Mouse (Mus musculus): ENCODE results near the gene Txlna. TPM values are rescaled to one million over a fixed set of nuclear protein-coding genes. Genes with fewer than 3 reads are reported as not detected.
A peak's percentile ranks its signal among the peaks of the same experiment; 100 is the strongest.

The Txlna gene
- total RNA-seq, 2 experiments from 2014 or later = 40.9 to 106 TPM

- ATAC-seq (replicated peaks; ENCODE audit: poor library complexity, severe bottlenecking) = peak; percentile 97
Measured at GRCm38 (mm10) chr4:129600233-129601158, 40.4 kb downstream of the Txlna start, which contains the start of the genes Eif3i and Tmem234. Eif3i (minus strand) TSS chr4:129600648. Tmem234 (plus strand) TSS chr4:129600668.

DNA sequence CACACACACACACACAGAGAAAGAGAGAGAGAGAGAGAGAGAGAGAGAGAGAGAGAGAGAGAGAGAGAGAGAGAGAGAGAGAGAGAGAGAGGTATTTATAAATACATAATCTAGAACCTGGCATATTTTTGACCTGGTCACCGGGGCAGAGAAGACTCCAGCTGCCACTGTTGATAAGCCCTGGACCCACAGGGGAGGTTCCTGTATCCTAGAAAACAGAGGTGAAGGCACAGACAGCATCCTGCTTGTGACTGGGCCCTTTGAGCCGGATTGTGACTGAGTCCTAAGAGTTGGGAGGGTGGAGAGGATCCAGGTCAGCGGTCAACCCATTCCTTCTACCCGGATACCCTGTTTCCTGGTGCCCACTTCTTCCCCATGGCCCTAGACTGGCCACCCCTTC is 52.0 kb downstream of the Txlna start:
- no peak for ATAC-seq (replicated peaks; ENCODE audit: poor library complexity, severe bottlenecking)

- ATAC-seq (replicated peaks; ENCODE audit: poor library complexity, severe bottlenecking) = no peak
Measured at GRCm38 (mm10) chr4:129586943-129587342, 53.9 kb downstream of the Txlna start.

GRCm38 (mm10) chr4:129585773-129586172 is 55.1 kb downstream of the Txlna start:
- no peak for ATAC-seq (replicated peaks; ENCODE audit: poor library complexity, severe bottlenecking)

- peak; percentile 82 for ATAC-seq (replicated peaks; ENCODE audit: poor library complexity, severe bottlenecking)
Measured at GRCm38 (mm10) chr4:129584884-129585608, 55.8 kb downstream of the Txlna start.

- ATAC-seq (replicated peaks; ENCODE audit: poor library complexity, severe bottlenecking) = 0 out of 2 replicates have a peak, but pooled peaks have one; percentile 10
Measured at GRCm38 (mm10) chr4:129584370-129584769, 56.5 kb downstream of the Txlna start.

DNA sequence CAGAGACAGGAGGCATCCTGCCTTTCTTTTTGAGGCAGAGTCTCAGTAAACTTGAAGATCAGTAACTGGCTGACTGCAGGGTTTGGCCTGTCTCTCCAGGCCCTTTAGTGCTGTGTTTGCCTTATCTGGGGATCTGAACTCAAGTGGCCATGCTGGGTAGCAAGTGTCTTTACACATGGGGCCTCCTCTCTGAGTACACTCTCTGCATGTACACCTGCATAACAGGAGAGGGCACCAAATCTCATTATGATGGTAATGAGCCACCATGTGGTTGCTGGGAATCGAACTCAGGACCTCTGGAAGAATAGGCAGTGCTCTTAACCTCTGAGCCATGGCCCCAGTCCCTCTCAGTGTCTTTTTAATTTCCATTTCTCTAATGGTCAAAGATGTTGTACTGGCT is 58.6 kb downstream of the Txlna start:
- ATAC-seq (replicated peaks; ENCODE audit: poor library complexity, severe bottlenecking) = no peak

GRCm38 (mm10) chr4:129580347-129580746 is 60.5 kb downstream of the Txlna start:
- no peak for ATAC-seq (replicated peaks; ENCODE audit: poor library complexity, severe bottlenecking)

GRCm38 (mm10) chr4:129578466-129578865 is 62.4 kb downstream of the Txlna start, which contains the start of gene Fam167b:
Fam167b (minus strand) TSS chr4:129578549.
- ATAC-seq (replicated peaks; ENCODE audit: poor library complexity, severe bottlenecking) = peak; percentile 18; the same call in 1 of the 2 replicates

DNA sequence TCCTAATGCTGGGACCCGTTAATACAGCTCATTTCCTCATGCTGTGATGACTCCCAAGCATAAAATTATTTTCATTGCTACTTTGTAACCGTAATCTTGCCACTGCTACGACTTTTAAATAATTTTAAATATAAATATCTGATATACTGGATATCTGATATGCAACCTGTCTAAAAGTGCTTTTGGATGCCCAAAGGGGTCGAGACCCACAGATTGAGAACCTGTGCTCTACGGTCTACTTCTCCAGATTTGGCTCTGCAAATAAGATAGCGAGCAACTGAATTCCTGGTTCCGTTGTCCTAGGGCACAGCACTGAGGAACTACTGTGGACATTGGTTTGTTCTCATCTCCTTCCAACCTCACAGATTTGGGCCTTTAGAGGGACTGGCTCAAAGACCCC is 63.2 kb downstream of the Txlna start:
- no peak for ATAC-seq (replicated peaks; ENCODE audit: poor library complexity, severe bottlenecking)

DNA sequence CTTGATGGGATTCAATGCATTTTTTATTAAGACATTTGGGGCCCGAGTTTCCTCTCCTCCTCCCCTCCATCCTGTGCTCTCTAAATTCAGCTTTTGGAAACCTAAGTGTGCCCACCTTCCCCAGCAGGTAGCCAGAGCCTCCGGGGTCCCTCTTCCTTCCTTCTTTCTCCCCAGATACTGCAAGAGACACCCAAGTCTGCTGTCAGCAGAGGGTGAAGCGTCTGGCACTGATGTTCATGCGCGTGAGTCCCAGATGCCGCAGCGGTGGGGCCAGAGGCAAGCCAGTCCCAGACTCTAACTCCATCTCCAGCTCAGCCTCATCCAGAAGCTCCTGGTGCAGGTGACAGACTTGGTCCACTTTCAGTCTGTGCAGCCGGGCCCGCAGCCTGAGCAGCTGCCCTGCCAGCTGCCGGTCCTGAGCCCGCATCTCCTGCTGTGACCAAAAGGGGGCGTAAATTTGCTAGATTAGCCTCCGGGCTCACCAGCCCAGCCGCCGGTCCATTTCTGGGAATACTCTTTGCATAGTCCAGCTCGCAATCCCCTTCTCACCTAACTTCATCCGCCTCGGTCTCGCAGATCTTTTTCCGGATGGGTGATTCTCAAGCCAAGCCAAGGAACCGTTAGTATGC is 63.9 kb downstream of the Txlna start:
- ATAC-seq (replicated peaks; ENCODE audit: poor library complexity, severe bottlenecking) = peak; percentile 60

Other genes with a start within 250 kb of the Txlna start
- not detected in 2 replicates for gene Zbtb8b, start 200.2 kb downstream of the Txlna start, total RNA-seq (2014; fragmentation: Nextera tagmentation)
- gene Zbtb8b, start 200.2 kb downstream of the Txlna start, total RNA-seq (2017) = not detected in 2 replicates
- gene Bsdc1, start 179.5 kb downstream of the Txlna start, total RNA-seq (2014; fragmentation: Nextera tagmentation) = 14.7 and 32.8 TPM in 2 replicates
- 17.9 and 23.1 TPM in 2 replicates for gene Bsdc1, start 179.5 kb downstream of the Txlna start, total RNA-seq (2017)
- not detected in 2 replicates for gene Tssk3, start 150.0 kb downstream of the Txlna start, total RNA-seq (2014; fragmentation: Nextera tagmentation)
- gene Tssk3, start 150.0 kb downstream of the Txlna start, total RNA-seq (2017) = not detected in 2 replicates
- gene Fam229a, start 149.9 kb downstream of the Txlna start, total RNA-seq (2014; fragmentation: Nextera tagmentation) = not detected in 2 replicates
- not detected in 2 replicates for gene Fam229a, start 149.9 kb downstream of the Txlna start, total RNA-seq (2017)
- gene Marcksl1, start 127.5 kb downstream of the Txlna start, total RNA-seq (2014; fragmentation: Nextera tagmentation) = 27.6 and 45.5 TPM in 2 replicates
- gene Marcksl1, start 127.5 kb downstream of the Txlna start, total RNA-seq (2017) = 28.4 and 29.9 TPM in 2 replicates
- gene Hdac1, start 98.4 kb downstream of the Txlna start, total RNA-seq (2014; fragmentation: Nextera tagmentation) = 109 and 142 TPM in 2 replicates
- gene Hdac1, start 98.4 kb downstream of the Txlna start, total RNA-seq (2017) = 62.6 and 74.9 TPM in 2 replicates
- gene Lck, start 67.4 kb downstream of the Txlna start, total RNA-seq (2014; fragmentation: Nextera tagmentation) = 0.15 and 5.8 TPM in 2 replicates
- 2.5 and 4.8 TPM in 2 replicates for gene Lck, start 67.4 kb downstream of the Txlna start, total RNA-seq (2017)
- gene Fam167b, start 62.5 kb downstream of the Txlna start, total RNA-seq (2014; fragmentation: Nextera tagmentation) = not detected in 2 replicates
- not detected in 2 replicates for gene Fam167b, start 62.5 kb downstream of the Txlna start, total RNA-seq (2017)
- 335 and 353 TPM in 2 replicates for gene Eif3i, start 40.4 kb downstream of the Txlna start, total RNA-seq (2014; fragmentation: Nextera tagmentation)
- 257 and 296 TPM in 2 replicates for gene Eif3i, start 40.4 kb downstream of the Txlna start, total RNA-seq (2017)
- 68.9 and 102 TPM in 2 replicates for gene Tmem234, start 40.4 kb downstream of the Txlna start, total RNA-seq (2014; fragmentation: Nextera tagmentation)
- 73.9 and 74.9 TPM in 2 replicates for gene Tmem234, start 40.4 kb downstream of the Txlna start, total RNA-seq (2017)
- gene Dcdc2b, start 26.8 kb downstream of the Txlna start, total RNA-seq (2014; fragmentation: Nextera tagmentation) = 1.1 and 4.0 TPM in 2 replicates
- not detected in 2 replicates for gene Dcdc2b, start 26.8 kb downstream of the Txlna start, total RNA-seq (2017)
- gene Iqcc, start 22.0 kb downstream of the Txlna start, total RNA-seq (2014; fragmentation: Nextera tagmentation) = 22.0 and 26.0 TPM in 2 replicates
- 15.0 and 15.7 TPM in 2 replicates for gene Iqcc, start 22.0 kb downstream of the Txlna start, total RNA-seq (2017)
- 44.7 and 57.5 TPM in 2 replicates for gene Ccdc28b, start 17.1 kb downstream of the Txlna start, total RNA-seq (2014; fragmentation: Nextera tagmentation)
- 53.4 and 65.8 TPM in 2 replicates for gene Ccdc28b, start 17.1 kb downstream of the Txlna start, total RNA-seq (2017)
- gene Kpna6, start 31.7 kb upstream of the Txlna start, total RNA-seq (2014; fragmentation: Nextera tagmentation) = 41.0 and 61.4 TPM in 2 replicates
- 20.4 and 26.4 TPM in 2 replicates for gene Kpna6, start 31.7 kb upstream of the Txlna start, total RNA-seq (2017)
- gene Tmem39b, start 55.8 kb upstream of the Txlna start, total RNA-seq (2014; fragmentation: Nextera tagmentation) = 15.8 and 44.1 TPM in 2 replicates
- gene Tmem39b, start 55.8 kb upstream of the Txlna start, total RNA-seq (2017) = 6.2 and 12.2 TPM in 2 replicates
- 98.7 and 104 TPM in 2 replicates for gene Khdrbs1, start 101.2 kb upstream of the Txlna start, total RNA-seq (2014; fragmentation: Nextera tagmentation)
- gene Khdrbs1, start 101.2 kb upstream of the Txlna start, total RNA-seq (2017) = 82.8 and 84.2 TPM in 2 replicates
- gene Ptp4a2, start 170.2 kb upstream of the Txlna start, total RNA-seq (2014; fragmentation: Nextera tagmentation) = 277 and 304 TPM in 2 replicates
- 345 and 391 TPM in 2 replicates for gene Ptp4a2, start 170.2 kb upstream of the Txlna start, total RNA-seq (2017)

Data from granulocyte monocyte progenitor cell, adult 5-6 weeks (primary cell).